Mouse (Mus musculus) testis, adult 2 months (tissue): Measurements from ENCODE around the gene Syna.

Experiments used
- CTCF ChIP-seq: fragments of 200-500 bp; IDR thresholded peaks from 2 replicates; pipeline ENCODE4 v1.5.1; 2012; ENCODE audit warnings: low read depth, mild to moderate bottlenecking, inconsistent platforms, low read length, moderate library complexity; ENCODE audit not compliant: control insufficient read depth, insufficient read depth, insufficient replicate concordance
- POLR2A ChIP-seq: fragments of 200-500 bp; IDR thresholded peaks from 2 replicates; pipeline ENCODE4 v1.6.1; 2012; ENCODE audit warnings: low read depth, mild to moderate bottlenecking, inconsistent platforms, low read length, moderate library complexity; ENCODE audit not compliant: control insufficient read depth

DNA sequence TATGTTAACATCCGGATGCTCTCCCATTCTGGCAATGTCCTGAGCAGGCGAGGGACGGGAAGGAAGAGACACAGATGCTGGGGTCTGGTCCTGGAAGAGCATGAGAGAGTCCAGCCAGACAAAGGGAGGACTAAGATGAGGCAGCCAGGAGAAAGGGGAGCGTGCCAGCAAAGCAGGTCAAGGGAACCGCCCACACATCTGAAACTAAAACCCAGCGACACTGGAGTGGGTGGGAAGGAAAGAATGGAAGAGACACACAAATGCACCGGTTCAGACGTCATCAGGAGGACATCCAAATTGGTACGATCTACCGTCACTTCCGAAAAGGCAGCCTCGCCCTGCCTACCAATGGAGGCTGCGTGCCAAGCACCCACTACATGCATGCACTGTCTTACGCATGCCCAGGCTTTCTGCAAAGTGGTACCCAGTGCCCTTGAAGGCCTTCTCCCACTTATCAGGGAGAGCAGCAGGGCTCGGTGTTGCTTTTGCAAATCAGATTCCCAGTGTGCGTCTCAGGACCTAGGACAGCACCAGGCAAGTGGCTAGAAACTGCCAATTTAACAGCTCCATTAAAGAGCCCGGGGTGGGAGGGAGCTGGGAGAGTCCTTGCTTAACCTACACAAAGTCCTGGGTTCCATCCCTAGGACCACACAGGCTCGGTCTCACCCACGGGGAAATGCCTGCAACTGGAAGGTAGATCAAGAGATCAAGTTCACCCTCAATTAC, 15.3 kb downstream of the Syna start:
- TF ChIP-seq POLR2A (no peak), CTCF (no peak)
